Mouse (Mus musculus) embryonic facial prominence, embryonic 10.5 days (tissue): ENCODE data around the gene Galntl5. TPM values are rescaled to one million over a fixed set of nuclear protein-coding genes. Genes with fewer than 3 reads are reported as not detected.
"Not testable (repeated sequence)": the region's sequence is repeated elsewhere in the genome, so short reads cannot be mapped to it uniquely, and the experiment has no call there.

Source experiments
- DNase-seq: peaks from one replicate; pipeline ENCODE4 v3.0.0-alpha.2; 2017; ENCODE audit warnings: low spot score
- H3K27ac ChIP-seq: fragments of 300-500 bp; sonication (generic); replicated peaks from 2 replicates; pipeline ENCODE4 v1.5.1; 2016; ENCODE audit warnings: mild to moderate bottlenecking
- H3K27me3 ChIP-seq: fragments of 300-500 bp; sonication (generic); replicated peaks from 2 replicates; pipeline ENCODE4 v1.6.1; 2016; ENCODE audit warnings: low read depth, mild to moderate bottlenecking; ENCODE audit not compliant: poor library complexity, severe bottlenecking
- H3K36me3 ChIP-seq: fragments of 300-500 bp; sonication (generic); replicated peaks from 2 replicates; pipeline ENCODE4 v1.6.1; 2016; ENCODE audit warnings: mild to moderate bottlenecking, moderate library complexity
- H3K4me1 ChIP-seq: fragments of 300-500 bp; sonication (generic); 2 replicates; pipeline ENCODE4 v1.6.1; 2016
- H3K4me3 ChIP-seq: fragments of 300-500 bp; sonication (generic); 2 replicates; pipeline ENCODE4 v1.5.1; 2016; ENCODE audit warnings: mild to moderate bottlenecking, moderate library complexity
- H3K9me3 ChIP-seq: fragments of 300-500 bp; sonication (generic); 2 replicates; pipeline ENCODE4 v1.6.1; 2016; ENCODE audit warnings: mild to moderate bottlenecking
- WGBS: fragments of 180-500 bp; shearing (Covaris S2); methylation state at CpG from one replicate; pipeline ENCODE4 v1.1.7; 2016; 5-methylcytosine and 5-hydroxymethylcytosine counted together
- polyA plus RNA-seq: library from polyadenylated mRNA; unstranded; fragments of >200 nt; fragmentation: Nextera tagmentation; extraction: Ambion mirVana; gene quantifications from 2 replicates; pipeline ENCODE4 v1.2.1, GENCODE M21; 2016

Gene Galntl5
- polyA plus RNA-seq, 1 experiment from 2014 or later, result not detected

GRCm38 (mm10) chr5:25165789-25166135, 15.5 kb upstream of the Galntl5 start:
- DNase-seq, result no peak
- Histone ChIP-seq H3K27me3 (no peaks in the 10 kb centered on the region), H3K4me1 (no peaks in the 10 kb centered on the region), H3K27ac (no peak overlapping the region), H3K4me3 (no peak overlapping the region), H3K36me3 (no peaks in the 10 kb centered on the region), H3K9me3 (no peaks in the 10 kb centered on the region)
- WGBS, result 88% methylated on average over 3 of the region's 3 CpGs

GRCm38 (mm10) chr5:25166665-25167064, 14.6 kb upstream of the Galntl5 start:
- DNase-seq, result no peak
- Histone ChIP-seq H3K4me3 (no peak overlapping the region), H3K36me3 (no peaks in the 10 kb centered on the region), H3K27ac (no peak overlapping the region), H3K4me1 (no peaks in the 10 kb centered on the region), H3K27me3 (no peaks in the 10 kb centered on the region), H3K9me3 (no peaks in the 10 kb centered on the region)
- WGBS, result 79% methylated on average over 4 of the region's 4 CpGs

- H3K27ac ChIP-seq, H3K4me1 ChIP-seq, H3K4me3 ChIP-seq, H3K36me3 ChIP-seq, DNase-seq, H3K9me3 ChIP-seq, H3K27me3 ChIP-seq: not testable (repeated sequence)
- WGBS, result 91% methylated on average over 5 of the region's 5 CpGs
Measured at GRCm38 (mm10) chr5:25177937-25178336, 3.3 kb upstream of the Galntl5 start.

- not testable (repeated sequence) for H3K9me3 ChIP-seq, H3K27me3 ChIP-seq, H3K4me1 ChIP-seq, H3K27ac ChIP-seq, DNase-seq, H3K36me3 ChIP-seq, H3K4me3 ChIP-seq
- 95% methylated on average over 4 of the region's 4 CpGs for WGBS
Measured at GRCm38 (mm10) chr5:25178543-25178942, 2.7 kb upstream of the Galntl5 start.

- Histone ChIP-seq H3K27ac (no peak overlapping the region), H3K27me3 (no peaks in the 10 kb centered on the region), H3K4me1 (peaks cover 8% of the 10 kb centered on the region), H3K9me3 (no peaks in the 10 kb centered on the region), H3K36me3 (no peaks in the 10 kb centered on the region), H3K4me3 (no peak overlapping the region)
- no peak for DNase-seq
- WGBS, result 91% methylated on average over 4 of the region's 4 CpGs
Measured at GRCm38 (mm10) chr5:25179284-25179683, 2.0 kb upstream of the Galntl5 start.

GRCm38 (mm10) chr5:25179936-25180488, 1.2 kb upstream of the Galntl5 start:
- 89% methylated on average over 3 of the region's 3 CpGs for WGBS
- H3K9me3 ChIP-seq, result no peaks in the 10 kb centered on the region
- H3K4me3 ChIP-seq, result no peak overlapping the region
- H3K4me1 ChIP-seq, result peaks cover 8% of the 10 kb centered on the region
- H3K27me3 ChIP-seq, result no peaks in the 10 kb centered on the region
- H3K27ac ChIP-seq, result no peak overlapping the region
- H3K36me3 ChIP-seq, result no peaks in the 10 kb centered on the region
- no peak for DNase-seq

- no peaks in the 10 kb centered on the region for H3K9me3 ChIP-seq
- no peak overlapping the region for H3K27ac ChIP-seq
- no peaks in the 10 kb centered on the region for H3K36me3 ChIP-seq
- no peak overlapping the region for H3K4me3 ChIP-seq
- no peaks in the 10 kb centered on the region for H3K27me3 ChIP-seq
- DNase-seq, result no peak
- peaks cover 26% of the 10 kb centered on the region for H3K4me1 ChIP-seq
- WGBS, result 83% methylated on average over 4 of the region's 4 CpGs
Measured at GRCm38 (mm10) chr5:25183595-25183994, 2.3 kb downstream of the Galntl5 start.

- Histone ChIP-seq H3K27ac (no peak overlapping the region), H3K4me3 (no peak overlapping the region), H3K36me3 (no peaks in the 10 kb centered on the region), H3K4me1 (peaks cover 26% of the 10 kb centered on the region), H3K27me3 (no peaks in the 10 kb centered on the region), H3K9me3 (no peaks in the 10 kb centered on the region)
- DNase-seq, result no peak
- WGBS, result 58% methylated on average over 2 of the region's 2 CpGs
Measured at GRCm38 (mm10) chr5:25184594-25184993, 3.3 kb downstream of the Galntl5 start.

- no peak for DNase-seq
- Histone ChIP-seq H3K36me3 (no peaks in the 10 kb centered on the region), H3K27ac (no peak overlapping the region), H3K4me3 (no peak overlapping the region), H3K4me1 (peaks cover 18% of the 10 kb centered on the region), H3K9me3 (no peaks in the 10 kb centered on the region), H3K27me3 (no peaks in the 10 kb centered on the region)
Measured at GRCm38 (mm10) chr5:25187727-25188126, 6.5 kb downstream of the Galntl5 start.

GRCm38 (mm10) chr5:25188802-25189201, 7.5 kb downstream of the Galntl5 start:
- WGBS, result 46% methylated on average over 1 of the region's 1 CpGs
- Histone ChIP-seq H3K4me3 (no peak overlapping the region), H3K27ac (no peak overlapping the region), H3K27me3 (no peaks in the 10 kb centered on the region), H3K9me3 (no peaks in the 10 kb centered on the region), H3K36me3 (no peaks in the 10 kb centered on the region), H3K4me1 (peaks cover 18% of the 10 kb centered on the region)
- DNase-seq, result peak; percentile 19

GRCm38 (mm10) chr5:25190521-25190920, 9.3 kb downstream of the Galntl5 start:
- Histone ChIP-seq H3K36me3 (no peaks in the 10 kb centered on the region), H3K4me1 (peaks cover 18% of the 10 kb centered on the region), H3K4me3 (no peak overlapping the region), H3K27ac (no peak overlapping the region), H3K9me3 (no peaks in the 10 kb centered on the region), H3K27me3 (no peaks in the 10 kb centered on the region)
- 83% methylated on average over 2 of the region's 2 CpGs for WGBS
- no peak for DNase-seq

GRCm38 (mm10) chr5:25211872-25212271, 30.6 kb downstream of the Galntl5 start:
- no peaks in the 10 kb centered on the region for H3K4me1 ChIP-seq
- WGBS, result 70% methylated on average over 1 of the region's 1 CpGs
- no peaks in the 10 kb centered on the region for H3K9me3 ChIP-seq
- no peak for DNase-seq
- no peaks in the 10 kb centered on the region for H3K27me3 ChIP-seq
- no peak overlapping the region for H3K27ac ChIP-seq
- H3K36me3 ChIP-seq, result no peaks in the 10 kb centered on the region
- H3K4me3 ChIP-seq, result no peak overlapping the region

GRCm38 (mm10) chr5:25213216-25213615, 32.0 kb downstream of the Galntl5 start:
- H3K36me3 ChIP-seq, H3K27ac ChIP-seq, DNase-seq, H3K27me3 ChIP-seq, H3K4me1 ChIP-seq, H3K9me3 ChIP-seq, H3K4me3 ChIP-seq: not testable (repeated sequence)

GRCm38 (mm10) chr5:25215006-25215405, 33.7 kb downstream of the Galntl5 start:
- WGBS, result 91% methylated on average over 6 of the region's 6 CpGs

More at GRCm38 (mm10) chr5:25215006-25215405, 33.7 kb downstream of the Galntl5 start:
- Histone ChIP-seq H3K27ac (no peak overlapping the region), H3K9me3 (no peaks in the 10 kb centered on the region), H3K27me3 (no peaks in the 10 kb centered on the region), H3K4me3 (no peak overlapping the region), H3K4me1 (no peaks in the 10 kb centered on the region), H3K36me3 (no peaks in the 10 kb centered on the region)
- DNase-seq, result no peak
